Mouse (Mus musculus): ENCODE results near the gene Prdm16. TPM values are rescaled to one million over a fixed set of nuclear protein-coding genes. Genes with fewer than 3 reads are reported as not detected.

Gene Prdm16
- polyA plus RNA-seq, 1 experiment from 2014 or later, result 58.8 TPM

DNA sequence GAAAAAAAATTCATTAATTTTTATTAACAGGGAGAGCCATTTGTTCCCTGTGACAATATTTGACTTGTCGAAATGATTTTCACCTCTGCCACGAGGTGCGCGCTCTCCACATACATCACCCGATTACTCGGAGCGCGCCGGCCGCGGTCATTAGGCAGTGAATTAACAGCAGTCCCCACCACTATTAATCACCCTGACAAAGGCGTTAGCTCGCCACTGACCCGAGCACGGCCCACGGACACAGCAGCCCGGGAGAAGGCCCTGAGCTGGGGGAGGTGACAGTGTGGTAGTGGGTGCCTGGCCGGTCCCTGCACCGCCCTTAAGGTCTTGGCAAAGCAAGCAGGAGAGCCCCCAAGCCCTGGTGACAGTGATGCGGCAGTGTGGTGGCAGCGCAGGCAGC is 92.8 kb downstream of the Prdm16 start:
- Histone ChIP-seq H3K9me3 (no peaks in the 10 kb centered on the region), H3K36me3 (no peaks in the 10 kb centered on the region), H3K27ac (no peak overlapping the region), H3K27me3 (peaks cover 9% of the 10 kb centered on the region; the same call in 1 of the 2 replicates), H3K4me1 (peaks cover 60% of the 10 kb centered on the region), H3K4me2 (replicated peaks) (peak overlapping the region; percentile 38), H3K9ac (no peak overlapping the region), H3K4me3 (no peak overlapping the region; the same call in 1 of the 2 replicates)
- WGBS, result 11% methylated on average over 21 of the region's 21 CpGs
- ATAC-seq (ENCODE audit: low FRiP score, low read depth), result no peak

DNA sequence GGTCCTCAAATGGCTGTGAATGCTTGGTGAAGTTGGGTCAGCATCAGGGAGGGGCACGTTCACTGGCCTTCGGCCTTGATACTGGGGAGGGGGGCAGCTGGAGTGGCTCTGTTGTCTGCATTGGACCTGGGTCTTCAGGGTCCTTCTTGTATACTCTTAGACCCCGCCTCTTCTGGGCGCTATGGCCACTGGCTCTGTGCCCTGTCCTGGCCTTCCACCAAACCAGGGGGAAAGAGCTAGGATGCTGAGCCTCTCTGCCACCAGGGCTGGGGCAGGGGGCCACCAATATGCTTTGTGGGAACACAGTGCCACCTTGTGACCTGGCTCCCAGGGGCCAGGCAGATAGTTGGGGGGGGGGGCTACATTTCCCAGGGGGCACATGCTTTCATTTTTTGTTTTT is 93.5 kb downstream of the Prdm16 start:
- no peak for ATAC-seq (ENCODE audit: low FRiP score, low read depth)
- 65% methylated on average over 4 of the region's 4 CpGs for WGBS
- H3K4me3 ChIP-seq, result no peak overlapping the region
- H3K4me1 ChIP-seq, result peaks cover 60% of the 10 kb centered on the region
- H3K4me2 ChIP-seq (replicated peaks), result no peak overlapping the region; the same call in 1 of the 2 replicates
- no peaks in the 10 kb centered on the region for H3K36me3 ChIP-seq
- no peak overlapping the region for H3K9ac ChIP-seq
- no peak overlapping the region for H3K27ac ChIP-seq
- peaks cover 9% of the 10 kb centered on the region; the same call in 1 of the 2 replicates for H3K27me3 ChIP-seq
- H3K9me3 ChIP-seq, result no peaks in the 10 kb centered on the region

DNA sequence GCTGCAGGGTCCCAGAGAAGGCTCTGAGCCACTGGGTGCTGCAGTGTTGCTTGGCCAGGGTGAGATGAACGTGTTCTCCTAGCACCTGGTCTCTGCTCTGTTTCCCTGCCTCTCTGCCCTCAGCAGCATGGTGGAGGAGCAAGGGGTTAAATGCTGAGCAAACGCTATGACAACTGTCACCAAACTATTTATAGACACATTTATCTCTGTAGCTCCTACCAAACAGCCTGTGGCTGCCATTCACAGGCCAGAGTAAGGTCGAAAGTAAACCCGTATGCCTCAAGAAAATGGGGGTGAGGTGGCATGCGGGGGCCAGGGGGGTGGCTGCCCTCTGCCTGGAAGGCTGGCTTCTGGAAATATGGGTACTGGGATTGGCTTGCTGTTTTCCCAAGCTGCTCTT is 94.1 kb downstream of the Prdm16 start:
- H3K27ac ChIP-seq, result no peak overlapping the region
- no peak overlapping the region for H3K4me2 ChIP-seq (replicated peaks)
- no peaks in the 10 kb centered on the region for H3K36me3 ChIP-seq
- no peak overlapping the region for H3K4me3 ChIP-seq
- H3K9me3 ChIP-seq, result no peaks in the 10 kb centered on the region
- no peak overlapping the region for H3K9ac ChIP-seq
- H3K4me1 ChIP-seq, result peaks cover 60% of the 10 kb centered on the region
- ATAC-seq (ENCODE audit: low FRiP score, low read depth), result no peak
- 46% methylated on average over 5 of the region's 5 CpGs for WGBS
- peaks cover 9% of the 10 kb centered on the region; the same call in 1 of the 2 replicates for H3K27me3 ChIP-seq

DNA sequence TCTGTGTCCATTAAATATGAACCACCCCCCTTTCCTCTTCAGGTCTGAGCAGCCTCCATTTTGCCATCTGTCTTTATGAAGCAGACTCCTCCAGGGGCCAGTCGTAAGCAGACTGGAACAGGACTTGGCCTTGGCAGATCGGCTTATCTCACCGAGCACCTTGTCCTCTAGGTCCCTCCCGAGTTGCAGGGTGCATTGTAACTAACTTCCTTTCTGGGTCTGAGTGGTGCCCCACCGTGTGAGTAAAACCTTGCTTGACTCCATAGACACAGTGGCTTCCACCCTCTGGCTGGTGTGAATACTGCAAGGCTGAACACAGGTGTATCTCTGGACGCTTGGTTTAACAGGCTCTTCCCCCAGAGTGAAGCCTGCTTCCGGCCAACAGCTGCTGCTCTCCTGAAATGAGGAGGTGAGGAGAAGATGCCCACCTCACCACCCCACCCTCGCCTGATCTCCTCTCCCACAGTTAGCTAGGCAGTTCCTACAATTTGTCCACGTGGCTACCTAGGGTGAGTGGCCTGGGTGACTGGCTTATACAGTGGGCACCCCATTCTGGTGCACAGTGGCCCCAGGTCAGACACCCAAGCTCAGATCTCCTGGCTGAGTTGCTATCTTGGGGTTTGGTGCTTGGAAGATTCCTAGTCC is 94.9 kb downstream of the Prdm16 start:
- Histone ChIP-seq H3K9me3 (no peaks in the 10 kb centered on the region), H3K27ac (no peak overlapping the region), H3K9ac (no peak overlapping the region), H3K4me3 (no peak overlapping the region), H3K27me3 (peaks cover 9% of the 10 kb centered on the region; the same call in 1 of the 2 replicates), H3K4me1 (peaks cover 63% of the 10 kb centered on the region), H3K4me2 (replicated peaks) (no peak overlapping the region), H3K36me3 (no peaks in the 10 kb centered on the region)
- 64% methylated on average over 9 of the region's 9 CpGs for WGBS
- ATAC-seq (ENCODE audit: low FRiP score, low read depth), result no peak

DNA sequence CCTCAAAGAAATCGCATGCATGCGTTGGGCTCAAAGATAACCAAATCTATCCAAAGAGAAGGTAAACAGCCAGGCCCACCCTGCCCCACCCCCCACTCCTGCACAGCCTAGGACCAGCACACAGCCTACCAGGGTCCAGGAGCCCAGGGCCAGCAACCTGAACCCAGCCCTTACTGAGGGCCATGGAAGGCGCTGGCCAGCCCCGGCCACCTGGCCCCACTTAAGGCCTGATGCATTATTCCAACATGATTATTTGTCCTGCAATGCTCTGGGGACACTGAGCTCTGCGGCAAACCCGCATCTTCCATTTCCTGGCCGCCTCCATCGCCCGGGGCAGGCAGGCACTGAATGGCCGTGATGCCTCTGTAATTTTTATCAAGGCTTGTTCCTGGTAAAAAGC is 96.0 kb downstream of the Prdm16 start:
- peaks cover 9% of the 10 kb centered on the region; the same call in 1 of the 2 replicates for H3K27me3 ChIP-seq
- ATAC-seq (ENCODE audit: low FRiP score, low read depth), result no peak
- no peak overlapping the region for H3K4me3 ChIP-seq
- 0 out of 2 replicates have a peak overlapping the region, but pooled peaks have one; percentile 7 for H3K4me2 ChIP-seq (replicated peaks)
- 28% methylated on average over 10 of the region's 10 CpGs for WGBS
- H3K36me3 ChIP-seq, result no peaks in the 10 kb centered on the region
- H3K27ac ChIP-seq, result no peak overlapping the region
- no peak overlapping the region for H3K9ac ChIP-seq
- H3K9me3 ChIP-seq, result no peaks in the 10 kb centered on the region
- H3K4me1 ChIP-seq, result peaks cover 67% of the 10 kb centered on the region

DNA sequence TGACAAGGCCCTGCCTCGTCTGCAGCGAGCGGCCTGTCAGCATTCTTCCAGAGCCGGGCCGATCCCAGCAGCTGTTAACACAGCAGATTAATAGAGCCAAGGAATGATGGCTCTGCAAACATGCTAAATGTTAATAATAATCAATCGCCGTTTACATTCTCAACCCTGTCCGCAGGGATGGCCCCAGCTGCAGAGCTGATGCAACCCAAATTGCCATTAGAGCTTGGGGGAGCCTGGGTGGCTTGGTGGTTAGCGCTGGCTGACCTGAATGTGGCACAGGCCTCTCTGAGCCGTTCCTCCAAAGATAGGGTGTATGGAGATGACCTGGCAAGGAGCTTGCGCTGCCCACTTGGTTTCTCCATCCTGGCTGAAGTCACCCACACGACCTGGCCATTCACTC is 97.0 kb downstream of the Prdm16 start:
- Histone ChIP-seq H3K4me3 (no peak overlapping the region), H3K9ac (no peak overlapping the region), H3K4me1 (peaks cover 59% of the 10 kb centered on the region), H3K27me3 (peaks cover 6% of the 10 kb centered on the region; the same call in 1 of the 2 replicates), H3K4me2 (replicated peaks) (no peak overlapping the region), H3K27ac (no peak overlapping the region), H3K9me3 (no peaks in the 10 kb centered on the region), H3K36me3 (no peaks in the 10 kb centered on the region)
- no peak for ATAC-seq (ENCODE audit: low FRiP score, low read depth)
- WGBS, result 84% methylated on average over 12 of the region's 12 CpGs

DNA sequence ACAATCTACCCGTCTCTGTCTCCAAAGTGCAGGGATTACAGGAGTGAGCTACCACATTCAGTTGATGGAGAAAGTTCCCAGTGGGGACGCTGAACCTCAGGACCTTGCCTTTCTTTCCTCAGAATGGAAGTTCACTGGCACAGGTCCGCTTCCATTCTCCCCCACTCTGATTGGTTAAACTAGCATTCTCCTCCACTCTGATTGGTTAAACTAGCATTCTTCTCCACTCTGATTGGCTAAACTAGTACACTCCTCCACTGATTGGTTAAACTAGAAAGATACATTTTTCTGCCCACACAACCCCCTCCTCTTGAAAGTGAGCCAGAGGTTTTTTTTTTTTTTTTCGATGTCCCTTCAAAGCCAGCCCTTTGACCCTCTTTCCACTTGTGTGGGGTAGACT is 97.9 kb downstream of the Prdm16 start:
- peaks cover 60% of the 10 kb centered on the region for H3K4me1 ChIP-seq
- ATAC-seq (ENCODE audit: low FRiP score, low read depth), result no peak
- H3K27me3 ChIP-seq, result no peaks in the 10 kb centered on the region
- WGBS, result 84% methylated on average over 4 of the region's 4 CpGs
- no peaks in the 10 kb centered on the region for H3K36me3 ChIP-seq
- no peak overlapping the region for H3K4me3 ChIP-seq
- no peaks in the 10 kb centered on the region for H3K9me3 ChIP-seq
- no peak overlapping the region for H3K9ac ChIP-seq
- no peak overlapping the region for H3K4me2 ChIP-seq (replicated peaks)
- H3K27ac ChIP-seq, result no peak overlapping the region

DNA sequence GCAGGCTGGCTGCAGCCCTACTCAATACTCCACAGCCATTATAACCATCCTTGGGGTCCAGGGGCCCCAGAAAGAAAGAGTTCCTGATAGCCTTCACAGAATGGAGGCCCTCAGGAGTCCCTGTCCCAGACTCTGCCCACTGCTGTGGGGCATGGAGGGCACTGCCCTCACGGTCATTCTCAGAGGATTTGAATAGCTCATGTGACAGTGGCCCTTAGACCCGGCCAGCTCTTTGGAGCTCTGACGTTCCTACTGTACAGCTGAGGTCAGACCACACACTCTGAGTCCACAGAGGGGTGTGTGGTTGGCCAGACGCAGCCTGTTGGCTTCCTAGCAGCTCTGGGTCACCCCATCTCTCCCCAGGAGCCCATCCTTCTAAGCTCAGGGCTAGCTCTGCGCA is 100.6 kb downstream of the Prdm16 start:
- H3K4me2 ChIP-seq (replicated peaks), result no peak overlapping the region
- no peak for ATAC-seq (ENCODE audit: low FRiP score, low read depth)
- H3K9me3 ChIP-seq, result no peaks in the 10 kb centered on the region
- WGBS, result 76% methylated on average over 5 of the region's 5 CpGs
- no peak overlapping the region for H3K4me3 ChIP-seq
- no peaks in the 10 kb centered on the region for H3K36me3 ChIP-seq
- H3K4me1 ChIP-seq, result peaks cover 60% of the 10 kb centered on the region
- no peak overlapping the region for H3K27ac ChIP-seq
- no peak overlapping the region for H3K9ac ChIP-seq
- no peaks in the 10 kb centered on the region for H3K27me3 ChIP-seq

DNA sequence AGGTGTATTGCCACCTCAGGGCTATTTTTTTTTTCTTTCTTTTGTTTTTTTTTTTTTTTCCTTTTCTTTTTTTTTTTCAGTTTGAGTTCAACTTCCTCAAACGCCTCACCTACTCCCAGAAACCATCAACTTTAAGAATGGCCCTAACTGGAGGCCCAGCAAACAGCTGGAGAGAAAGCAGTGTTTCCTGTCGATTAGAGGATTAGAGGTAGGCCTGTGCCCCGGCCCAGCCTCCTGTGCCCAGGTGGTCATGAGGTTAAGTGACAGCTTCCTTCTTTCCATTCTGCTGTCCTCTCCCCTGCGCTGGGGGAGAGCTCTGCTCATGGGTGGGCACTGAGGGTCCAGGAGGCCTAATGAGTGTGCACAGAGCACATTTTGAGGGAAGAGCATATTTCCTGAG is 105.3 kb downstream of the Prdm16 start:
- no peak overlapping the region for H3K27ac ChIP-seq
- no peak overlapping the region for H3K9ac ChIP-seq
- no peaks in the 10 kb centered on the region for H3K27me3 ChIP-seq
- H3K4me3 ChIP-seq, result no peak overlapping the region
- ATAC-seq (ENCODE audit: low FRiP score, low read depth), result no peak
- H3K36me3 ChIP-seq, result peaks cover 3% of the 10 kb centered on the region; the same call in 1 of the 2 replicates
- no peaks in the 10 kb centered on the region for H3K9me3 ChIP-seq
- peaks cover 85% of the 10 kb centered on the region for H3K4me1 ChIP-seq
- 27% methylated on average over 4 of the region's 4 CpGs for WGBS
- no peak overlapping the region for H3K4me2 ChIP-seq (replicated peaks)

DNA sequence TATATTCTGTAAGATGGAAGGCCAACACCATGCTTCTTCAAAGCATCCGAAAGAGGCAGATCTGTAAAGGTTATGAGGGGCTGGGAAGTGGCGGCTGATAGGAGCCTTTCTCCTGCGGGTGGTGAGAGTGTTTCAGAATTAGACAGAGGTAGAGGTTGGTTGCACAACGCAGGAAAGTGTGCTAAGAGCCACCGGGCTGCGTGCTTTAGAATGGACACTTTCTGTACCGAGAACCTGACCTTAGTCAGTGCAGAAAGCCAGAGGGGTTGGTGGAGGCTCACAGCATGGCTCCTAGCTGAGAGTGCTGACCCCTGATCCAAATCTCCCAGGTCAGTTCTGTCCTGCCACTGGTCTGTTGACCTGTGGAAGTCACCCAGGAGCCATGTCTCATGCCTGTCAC is 106.3 kb downstream of the Prdm16 start:
- Histone ChIP-seq H3K36me3 (peaks cover 3% of the 10 kb centered on the region; the same call in 1 of the 2 replicates), H3K27ac (no peak overlapping the region), H3K27me3 (no peaks in the 10 kb centered on the region), H3K4me1 (peaks cover 88% of the 10 kb centered on the region), H3K9me3 (no peaks in the 10 kb centered on the region), H3K4me2 (replicated peaks) (no peak overlapping the region), H3K9ac (no peak overlapping the region), H3K4me3 (no peak overlapping the region)
- 65% methylated on average over 7 of the region's 7 CpGs for WGBS
- ATAC-seq (ENCODE audit: low FRiP score, low read depth), result no peak

DNA sequence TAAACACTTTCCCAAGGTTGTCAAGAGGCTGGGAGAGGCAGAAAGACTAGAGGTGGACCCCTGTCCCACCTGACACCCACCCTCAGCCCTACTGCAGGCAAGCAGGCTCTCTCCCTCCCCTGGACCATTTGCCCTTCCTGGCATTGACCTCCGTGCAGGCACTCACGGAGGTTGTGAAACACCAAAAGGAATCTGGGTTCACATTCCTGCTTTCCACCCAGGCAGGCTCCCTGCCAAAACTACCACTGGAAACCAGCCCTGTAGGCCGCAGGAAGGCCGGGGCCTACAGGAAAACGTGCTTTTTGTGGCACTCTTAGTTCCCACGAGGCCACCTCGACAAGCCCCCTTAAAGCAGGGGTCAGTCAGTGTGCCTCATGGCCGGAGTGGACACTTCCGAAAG is 109.2 kb downstream of the Prdm16 start:
- H3K9ac ChIP-seq, result no peak overlapping the region
- H3K4me1 ChIP-seq, result peaks cover 84% of the 10 kb centered on the region
- peaks cover 3% of the 10 kb centered on the region; the same call in 1 of the 2 replicates for H3K36me3 ChIP-seq
- peak overlapping the region; percentile 16; the same call in 1 of the 2 replicates for H3K27ac ChIP-seq
- ATAC-seq (ENCODE audit: low FRiP score, low read depth), result no peak
- H3K9me3 ChIP-seq, result no peaks in the 10 kb centered on the region
- no peaks in the 10 kb centered on the region for H3K27me3 ChIP-seq
- 49% methylated on average over 9 of the region's 9 CpGs for WGBS
- H3K4me2 ChIP-seq (replicated peaks), result no peak overlapping the region
- H3K4me3 ChIP-seq, result no peak overlapping the region

DNA sequence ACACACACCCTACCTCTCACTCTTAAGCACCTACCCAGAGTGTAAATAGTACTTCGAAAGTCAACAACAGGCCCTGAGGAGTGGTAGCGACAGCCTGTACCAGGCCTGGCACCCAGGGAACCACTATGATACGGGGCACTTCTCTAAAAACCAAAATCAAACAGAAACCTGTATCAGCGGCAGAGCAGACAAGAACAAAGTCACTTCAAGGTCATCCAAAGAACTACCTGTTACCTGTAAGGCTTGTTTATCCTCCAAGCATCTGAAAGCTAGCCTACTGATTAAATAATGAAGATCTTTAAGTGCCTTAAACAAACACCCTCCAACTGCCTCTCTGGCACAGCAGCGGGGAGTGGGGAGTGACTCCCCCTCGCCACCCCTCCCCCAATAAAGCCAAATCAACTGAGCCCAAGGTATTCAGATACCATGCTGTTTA is 110.3 kb downstream of the Prdm16 start:
- no peaks in the 10 kb centered on the region for H3K9me3 ChIP-seq
- no peak overlapping the region for H3K4me2 ChIP-seq (replicated peaks)
- peaks cover 73% of the 10 kb centered on the region for H3K4me1 ChIP-seq
- H3K27me3 ChIP-seq, result no peaks in the 10 kb centered on the region
- H3K27ac ChIP-seq, result no peak overlapping the region
- WGBS, result 86% methylated on average over 6 of the region's 6 CpGs
- no peak for ATAC-seq (ENCODE audit: low FRiP score, low read depth)
- H3K9ac ChIP-seq, result no peak overlapping the region
- peaks cover 3% of the 10 kb centered on the region; the same call in 1 of the 2 replicates for H3K36me3 ChIP-seq
- no peak overlapping the region for H3K4me3 ChIP-seq

DNA sequence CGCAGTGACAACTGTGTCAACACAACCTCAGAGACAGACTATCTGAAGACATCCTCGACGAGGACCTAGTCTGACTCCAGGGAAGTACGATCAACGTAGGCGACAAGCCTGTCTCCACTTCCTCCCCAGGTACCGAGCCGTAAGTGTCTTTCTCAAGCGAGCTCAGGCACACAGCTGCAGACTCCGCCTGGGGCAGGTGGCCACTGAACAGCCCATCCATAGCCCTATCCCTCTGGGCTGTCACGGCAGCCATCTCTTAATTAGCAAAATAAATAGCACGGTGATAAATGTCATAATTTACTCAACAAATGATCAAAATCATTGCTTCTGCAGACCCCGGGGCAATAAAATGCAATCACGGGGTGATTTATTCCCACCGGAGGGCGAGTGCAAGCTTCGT is 112.8 kb downstream of the Prdm16 start:
- H3K9ac ChIP-seq, result no peak overlapping the region
- no peak for ATAC-seq (ENCODE audit: low FRiP score, low read depth)

More for the DNA sequence above, 112.8 kb downstream of the Prdm16 start:
- no peak overlapping the region for H3K27ac ChIP-seq
- peaks cover 54% of the 10 kb centered on the region for H3K4me1 ChIP-seq
- H3K36me3 ChIP-seq, result peaks cover 3% of the 10 kb centered on the region; the same call in 1 of the 2 replicates
- H3K4me2 ChIP-seq (replicated peaks), result no peak overlapping the region
- H3K4me3 ChIP-seq, result no peak overlapping the region
- no peaks in the 10 kb centered on the region for H3K9me3 ChIP-seq
- H3K27me3 ChIP-seq, result no peaks in the 10 kb centered on the region
- WGBS, result 37% methylated on average over 17 of the region's 17 CpGs

Data from limb, embryonic 13.5 days (tissue).